Mouse (Mus musculus) CH12.LX (cell line): Measurements from ENCODE around the gene Olfr694.

ENCODE experiments used
- CTCF ChIP-seq, 2 experiments: IDR thresholded peaks in 1 of 2; conservative IDR thresholded peaks in 1 of 2; 2 replicates each; pipeline ENCODE4 v1.5.1; 2011 to 2012; ENCODE audit warnings: low read depth in 2 of 2, low read length in 2 of 2, improper control_type of control experiment in 1 of 2, inconsistent platforms in 1 of 2, mild to moderate bottlenecking in 1 of 2, moderate library complexity in 1 of 2
- ELF1 ChIP-seq: IDR thresholded peaks from 2 replicates; pipeline ENCODE4 v1.6.1; 2014; ENCODE audit warnings: low read depth, mild to moderate bottlenecking, inconsistent platforms, low read length, improper control_type of control experiment
- HCFC1 ChIP-seq: IDR thresholded peaks from 2 replicates; pipeline ENCODE4 v1.6.1; 2012; ENCODE audit warnings: low read depth, mild to moderate bottlenecking, inconsistent platforms, low read length, improper control_type of control experiment
- MAFK ChIP-seq: IDR thresholded peaks from 2 replicates; pipeline ENCODE4 v1.6.1; 2011; ENCODE audit warnings: low read length, improper control_type of control experiment; ENCODE audit not compliant: insufficient replicate concordance
- MYC ChIP-seq: IDR thresholded peaks from 2 replicates; pipeline ENCODE4 v1.6.1; 2011; ENCODE audit warnings: low read depth, mild to moderate bottlenecking, improper control_type of control experiment, low read length
- NRF1 ChIP-seq: IDR thresholded peaks from 2 replicates; pipeline ENCODE4 v1.6.1; 2014; ENCODE audit warnings: low read depth, mild to moderate bottlenecking, inconsistent platforms, low read length, improper control_type of control experiment, moderate library complexity
- PAX5 ChIP-seq: IDR thresholded peaks from 2 replicates; pipeline ENCODE4 v1.6.1; 2012; ENCODE audit warnings: low read length, inconsistent platforms, mixed read lengths
- POLR2A ChIP-seq: IDR thresholded peaks from 2 replicates; pipeline ENCODE4 v1.6.1; 2011; ENCODE audit warnings: low read depth, mild to moderate bottlenecking, improper control_type of control experiment, low read length
- POLR2AphosphoS2 ChIP-seq: IDR thresholded peaks from 2 replicates; pipeline ENCODE4 v1.6.1; 2011; ENCODE audit warnings: low read depth, low read length, improper control_type of control experiment
- SMC3 ChIP-seq: IDR thresholded peaks from 2 replicates; pipeline ENCODE4 v1.6.1; 2011; ENCODE audit warnings: low read depth, low read length, improper control_type of control experiment
- USF1 ChIP-seq: IDR thresholded peaks from 2 replicates; pipeline ENCODE4 v1.6.1; 2014; ENCODE audit warnings: low read depth, mild to moderate bottlenecking, inconsistent platforms, low read length, improper control_type of control experiment
- ZC3H11A ChIP-seq: IDR thresholded peaks from 2 replicates; pipeline ENCODE4 v1.6.1; 2012; ENCODE audit warnings: low read depth, mild to moderate bottlenecking, inconsistent platforms, low read length, improper control_type of control experiment
- ZKSCAN1 ChIP-seq: IDR thresholded peaks from 2 replicates; pipeline ENCODE4 v1.6.1; 2012; ENCODE audit warnings: low read depth, inconsistent platforms, low read length, improper control_type of control experiment, borderline replicate concordance
- ZMIZ1 ChIP-seq: IDR thresholded peaks from 2 replicates; pipeline ENCODE4 v1.6.1; 2012; ENCODE audit warnings: low read depth, mild to moderate bottlenecking, inconsistent platforms, low read length, improper control_type of control experiment

- no peak for TF ChIP-seq USF1
- no peak for TF ChIP-seq POLR2A
- no peak for TF ChIP-seq ZC3H11A
- no peak for TF ChIP-seq ZKSCAN1
- 0 out of 2 replicates have a peak, but pooled peaks have one; percentile 31 for TF ChIP-seq ELF1
- 0 out of 2 replicates have a peak, but pooled peaks have one; percentile 14 for TF ChIP-seq MYC
- no peak for TF ChIP-seq SMC3
- no peak for TF ChIP-seq CTCF (conservative IDR thresholded peaks at IDR 0.05 in 1 of 2, IDR thresholded peaks at IDR 0.05 in 1 of 2; ENCODE audit: low read depth in 2 of 2, low read length in 2 of 2)
- TF ChIP-seq HCFC1, result no peak
- TF ChIP-seq MAFK, result no peak
- TF ChIP-seq POLR2AphosphoS2, result no peak
- no peak for TF ChIP-seq PAX5
- no peak for TF ChIP-seq ZMIZ1
- no peak for TF ChIP-seq NRF1
These were observed 39.9 kb downstream of the Olfr694 start for GRCm38 (mm10) chr7:106651555-106652343.
